Mouse (Mus musculus) neural tube, embryonic 15.5 days (tissue): ENCODE results near the gene Mxi1. TPM values are rescaled to one million over a fixed set of nuclear protein-coding genes. Genes with fewer than 3 reads are reported as not detected.
A peak's percentile ranks its signal among the peaks of the same experiment; 100 is the strongest.

Experiments
- ATAC-seq: fragments of 200-750 bp; cut with Nextera tagmentation; 2 replicates; pipeline ENCODE4 v1.8.0; 2017; ENCODE audit warnings: mild to moderate bottlenecking, moderate TSS enrichment, moderate library complexity; ENCODE audit not compliant: low FRiP score
- H3K27ac ChIP-seq: fragments of 300-500 bp; sonication (generic); replicated peaks from 2 replicates; pipeline ENCODE4 v1.5.1; 2015; ENCODE audit warnings: mild to moderate bottlenecking, inconsistent platforms
- H3K27me3 ChIP-seq: fragments of 300-500 bp; sonication (generic); replicated peaks from 2 replicates; pipeline ENCODE4 v1.6.1; 2015; ENCODE audit warnings: inconsistent platforms
- H3K36me3 ChIP-seq: fragments of 300-500 bp; sonication (generic); 2 replicates; pipeline ENCODE4 v1.6.1; 2015; ENCODE audit warnings: inconsistent platforms
- H3K4me1 ChIP-seq: fragments of 300-500 bp; sonication (generic); 2 replicates; pipeline ENCODE4 v1.6.1; 2015; ENCODE audit warnings: inconsistent platforms
- H3K4me2 ChIP-seq: fragments of 300-500 bp; sonication (generic); 2 replicates; pipeline ENCODE4 v1.6.1; 2015; ENCODE audit warnings: inconsistent platforms, mild to moderate bottlenecking, moderate library complexity
- H3K4me3 ChIP-seq: fragments of 300-500 bp; sonication (generic); replicated peaks from 2 replicates; pipeline ENCODE4 v1.5.1; 2015; ENCODE audit warnings: mild to moderate bottlenecking, inconsistent platforms
- H3K9ac ChIP-seq: fragments of 300-500 bp; sonication (generic); replicated peaks from 2 replicates; pipeline ENCODE4 v1.6.1; 2015; ENCODE audit warnings: mild to moderate bottlenecking, inconsistent platforms
- H3K9me3 ChIP-seq: fragments of 300-500 bp; sonication (generic); replicated peaks from 2 replicates; pipeline ENCODE4 v1.6.1; 2016; ENCODE audit warnings: inconsistent platforms
- WGBS: fragments of 180-500 bp; shearing (Covaris S2); methylation state at CpG from one replicate; pipeline ENCODE4 v1.1.7; 2015; ENCODE audit warnings: mixed read lengths; 5-methylcytosine and 5-hydroxymethylcytosine counted together
- polyA plus RNA-seq: library from polyadenylated mRNA; unstranded; fragments of >200 nt; fragmentation: Nextera tagmentation; extraction: Ambion mirVana; gene quantifications from 2 replicates; pipeline ENCODE4 v1.2.1, GENCODE M21; 2015

Gene Mxi1
- polyA plus RNA-seq, 1 experiment from 2014 or later, result 40.0 TPM

GRCm38 (mm10) chr19:53306706-53307105 lies 3.6 kb upstream of the Mxi1 start:
- no peaks in the 10 kb centered on the region for H3K9me3 ChIP-seq
- H3K27ac ChIP-seq, result no peak overlapping the region
- peaks cover 7% of the 10 kb centered on the region; the same call in 1 of the 2 replicates for H3K4me1 ChIP-seq
- no peaks in the 10 kb centered on the region for H3K27me3 ChIP-seq
- WGBS, result 26% methylated on average over 11 of the region's 11 CpGs
- peak overlapping the region; percentile 28 for H3K4me2 ChIP-seq
- H3K9ac ChIP-seq, result no peak overlapping the region
- no peak for ATAC-seq
- H3K36me3 ChIP-seq, result no peaks in the 10 kb centered on the region
- no peak overlapping the region for H3K4me3 ChIP-seq

GRCm38 (mm10) chr19:53307219-53307618 lies 3.1 kb upstream of the Mxi1 start:
- 43% methylated on average over 6 of the region's 6 CpGs for WGBS
- Histone ChIP-seq H3K9ac (no peak overlapping the region), H3K4me2 (peak overlapping the region; percentile 28), H3K27ac (no peak overlapping the region), H3K4me3 (no peak overlapping the region), H3K27me3 (no peaks in the 10 kb centered on the region), H3K4me1 (peaks cover 7% of the 10 kb centered on the region; the same call in 1 of the 2 replicates), H3K9me3 (no peaks in the 10 kb centered on the region), H3K36me3 (no peaks in the 10 kb centered on the region)
- ATAC-seq, result no peak

GRCm38 (mm10) chr19:53309631-53310030 lies 687 bp upstream of the Mxi1 start:
- Histone ChIP-seq H3K9ac (no peak overlapping the region), H3K27ac (no peak overlapping the region), H3K27me3 (no peaks in the 10 kb centered on the region), H3K4me2 (peak overlapping the region; percentile 94), H3K36me3 (no peaks in the 10 kb centered on the region), H3K4me1 (peaks cover 11% of the 10 kb centered on the region), H3K4me3 (no peak overlapping the region), H3K9me3 (no peaks in the 10 kb centered on the region)
- WGBS, result 16% methylated on average over 4 of the region's 4 CpGs
- no peak for ATAC-seq

- Histone ChIP-seq H3K9ac (peak overlapping the region; percentile 78), H3K9me3 (no peaks in the 10 kb centered on the region), H3K36me3 (no peaks in the 10 kb centered on the region), H3K4me2 (peak overlapping the region; percentile 94), H3K4me3 (peak overlapping the region; percentile 90), H3K27ac (peak overlapping the region; percentile 98), H3K4me1 (peaks cover 21% of the 10 kb centered on the region), H3K27me3 (no peaks in the 10 kb centered on the region)
- ATAC-seq, result no peak
- WGBS, result under 1% methylated on average over 44 of the region's 48 CpGs
Measured at GRCm38 (mm10) chr19:53310771-53311523, 629 bp downstream of the Mxi1 start.

- Histone ChIP-seq H3K9ac (peak overlapping the region; percentile 78), H3K9me3 (no peaks in the 10 kb centered on the region), H3K27me3 (no peaks in the 10 kb centered on the region), H3K36me3 (no peaks in the 10 kb centered on the region), H3K27ac (peak overlapping the region; percentile 98), H3K4me3 (peak overlapping the region; percentile 90), H3K4me1 (peaks cover 25% of the 10 kb centered on the region), H3K4me2 (peak overlapping the region; percentile 94)
- ATAC-seq, result no peak
- WGBS, result under 1% methylated on average over 37 of the region's 37 CpGs
Measured at GRCm38 (mm10) chr19:53311524-53312335, 1.4 kb downstream of the Mxi1 start.

DNA sequence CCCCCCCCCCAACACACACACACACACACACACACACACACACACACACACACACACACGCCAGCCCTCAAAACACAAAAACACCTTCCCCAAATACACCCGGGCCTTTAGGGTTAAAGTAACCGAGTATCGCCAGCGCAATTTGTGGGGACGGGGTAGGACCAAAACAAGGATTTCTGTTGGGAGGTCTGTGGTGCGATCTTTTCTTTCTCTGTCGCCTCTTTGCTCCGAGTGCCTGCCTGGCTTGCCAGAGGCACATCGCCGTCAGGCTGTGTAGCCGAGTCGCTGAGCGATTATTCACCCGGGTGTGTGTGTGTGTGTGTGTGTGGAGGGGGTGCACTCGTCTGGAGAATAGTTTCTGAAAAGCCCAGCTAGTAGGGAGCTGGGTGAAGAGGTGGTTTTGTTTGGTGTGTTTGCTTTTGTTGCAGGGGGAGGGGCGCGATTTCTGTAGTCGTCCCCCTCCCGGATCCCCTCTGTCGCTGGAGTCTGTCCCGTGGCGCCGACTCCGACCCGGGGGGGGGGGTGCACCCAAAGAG lies 2.1 kb downstream of the Mxi1 start:
- peak overlapping the region; percentile 90 for H3K4me3 ChIP-seq
- H3K9ac ChIP-seq, result peak overlapping the region; percentile 78
- H3K9me3 ChIP-seq, result no peaks in the 10 kb centered on the region
- H3K27me3 ChIP-seq, result no peaks in the 10 kb centered on the region
- peak overlapping the region; percentile 94 for H3K4me2 ChIP-seq
- no peaks in the 10 kb centered on the region for H3K36me3 ChIP-seq
- peak overlapping the region; percentile 98 for H3K27ac ChIP-seq
- 0 out of 2 replicates have a peak, but pooled peaks have one; percentile 7 for ATAC-seq
- H3K4me1 ChIP-seq, result peaks cover 25% of the 10 kb centered on the region
- WGBS, result under 1% methylated on average over 25 of the region's 26 CpGs

DNA sequence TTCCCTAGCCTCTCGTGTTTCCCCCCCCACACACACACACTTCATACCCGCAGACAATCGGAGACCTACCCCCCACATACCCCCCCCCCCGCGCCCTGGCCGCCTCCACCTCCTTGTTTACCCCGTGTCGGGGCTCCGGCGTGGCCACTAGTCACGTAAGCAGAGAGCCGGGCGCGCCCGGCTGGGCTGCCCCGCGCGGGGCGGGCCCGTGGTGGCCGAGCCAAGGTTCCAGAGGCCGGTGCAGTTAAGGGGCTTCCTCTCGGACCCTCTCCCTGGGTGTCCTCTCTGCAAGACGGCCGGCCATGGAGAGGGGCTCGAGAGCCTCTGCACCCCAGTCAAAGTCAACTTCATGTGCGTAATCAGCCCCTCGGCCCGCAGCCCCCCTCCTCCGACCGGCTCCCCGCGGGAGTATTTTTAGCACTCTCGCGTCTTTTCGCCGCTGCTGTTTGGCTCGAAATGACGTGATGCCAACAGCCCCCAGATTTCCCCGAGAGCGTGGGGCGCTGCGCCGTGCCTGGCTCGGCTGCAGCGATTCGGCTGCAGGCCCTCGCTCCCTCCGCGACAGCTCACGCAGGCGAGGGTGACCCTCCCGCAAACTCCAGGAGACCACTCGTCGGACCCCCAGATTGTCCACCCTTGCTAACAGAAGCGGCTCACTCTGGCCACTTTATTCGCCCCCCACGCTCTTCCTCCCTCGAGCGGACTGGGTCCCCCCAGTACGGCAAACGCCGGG lies 2.8 kb downstream of the Mxi1 start:
- H3K9me3 ChIP-seq, result no peaks in the 10 kb centered on the region
- H3K9ac ChIP-seq, result peak overlapping the region; percentile 78
- H3K27ac ChIP-seq, result peak overlapping the region; percentile 98
- no peaks in the 10 kb centered on the region for H3K36me3 ChIP-seq
- peaks cover 29% of the 10 kb centered on the region for H3K4me1 ChIP-seq
- no peaks in the 10 kb centered on the region for H3K27me3 ChIP-seq
- H3K4me3 ChIP-seq, result peak overlapping the region; percentile 90
- peak; percentile 11 for ATAC-seq
- WGBS, result under 1% methylated on average over 61 of the region's 63 CpGs
- peak overlapping the region; percentile 94 for H3K4me2 ChIP-seq

DNA sequence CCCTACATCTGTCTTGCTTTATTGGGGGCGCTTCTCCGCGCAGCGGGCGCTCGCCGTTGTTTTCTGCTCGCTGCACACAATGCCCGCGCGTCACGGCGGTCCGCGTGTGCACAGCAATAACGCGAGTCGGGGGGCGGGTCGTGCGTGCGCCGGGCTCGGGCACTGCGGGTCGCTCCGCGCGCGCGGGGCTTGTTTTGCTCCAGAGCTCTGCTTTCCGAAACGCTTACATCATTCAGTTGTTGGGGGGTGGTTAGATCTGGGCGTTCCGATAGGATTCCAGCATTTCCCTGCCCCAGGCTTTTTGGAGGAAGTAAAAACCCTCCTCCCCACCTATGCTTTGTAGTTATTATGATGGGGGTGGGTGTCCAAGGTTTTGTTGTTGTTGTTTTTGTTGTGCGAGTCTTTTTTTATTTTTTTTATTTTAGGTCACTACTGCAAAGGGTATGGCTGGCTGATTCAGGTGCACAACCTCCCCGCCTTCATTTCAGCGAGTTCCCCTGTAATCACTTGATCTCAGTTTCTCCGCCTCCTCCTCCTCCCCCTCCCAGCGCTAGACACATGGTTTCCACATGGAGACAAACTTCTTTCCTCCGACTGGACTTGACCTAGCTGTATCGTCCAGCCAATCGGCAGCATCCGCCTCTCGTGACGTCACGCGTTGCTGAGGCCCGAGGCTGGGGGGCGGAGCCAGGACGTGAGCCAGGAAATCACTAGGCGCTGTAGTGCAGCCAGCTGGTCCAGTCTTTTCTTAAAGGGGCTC lies 3.5 kb downstream of the Mxi1 start:
- Histone ChIP-seq H3K36me3 (no peaks in the 10 kb centered on the region), H3K4me3 (peak overlapping the region; percentile 90), H3K27ac (peak overlapping the region; percentile 98), H3K9me3 (no peaks in the 10 kb centered on the region), H3K9ac (peak overlapping the region; percentile 78), H3K4me1 (peaks cover 36% of the 10 kb centered on the region), H3K27me3 (no peaks in the 10 kb centered on the region), H3K4me2 (peak overlapping the region; percentile 94)
- ATAC-seq, result peak; percentile 88
- under 1% methylated on average over 52 of the region's 52 CpGs for WGBS

- Histone ChIP-seq H3K4me1 (peaks cover 38% of the 10 kb centered on the region), H3K4me2 (peak overlapping the region; percentile 94), H3K27me3 (no peaks in the 10 kb centered on the region), H3K36me3 (no peaks in the 10 kb centered on the region), H3K27ac (peak overlapping the region; percentile 98), H3K4me3 (peak overlapping the region; percentile 90), H3K9ac (peak overlapping the region; percentile 37; the same call in 1 of the 2 replicates), H3K9me3 (no peaks in the 10 kb centered on the region)
- 48% methylated on average over 16 of the region's 16 CpGs for WGBS
- ATAC-seq, result no peak
Measured at GRCm38 (mm10) chr19:53314530-53315208, 4.4 kb downstream of the Mxi1 start.

GRCm38 (mm10) chr19:53315209-53315654 lies 4.9 kb downstream of the Mxi1 start:
- no peak overlapping the region for H3K4me3 ChIP-seq
- 0 out of 2 replicates have a peak overlapping the region, but pooled peaks have one; percentile 98 for H3K27ac ChIP-seq
- H3K9ac ChIP-seq, result no peak overlapping the region
- no peaks in the 10 kb centered on the region for H3K36me3 ChIP-seq
- no peaks in the 10 kb centered on the region for H3K9me3 ChIP-seq
- ATAC-seq, result no peak
- peaks cover 38% of the 10 kb centered on the region for H3K4me1 ChIP-seq
- H3K27me3 ChIP-seq, result no peaks in the 10 kb centered on the region
- WGBS, result 83% methylated on average over 7 of the region's 7 CpGs
- H3K4me2 ChIP-seq, result peak overlapping the region; percentile 94; the same call in 1 of the 2 replicates
